Mouse (Mus musculus): ENCODE measurements at regions not wholly inside any gene's neighbourhood (a gene's known extent, or its start where the extent isn't known, plus 50 kb on each side); places are given as distances from the start of the nearest gene placed in this dataset.

DNA sequence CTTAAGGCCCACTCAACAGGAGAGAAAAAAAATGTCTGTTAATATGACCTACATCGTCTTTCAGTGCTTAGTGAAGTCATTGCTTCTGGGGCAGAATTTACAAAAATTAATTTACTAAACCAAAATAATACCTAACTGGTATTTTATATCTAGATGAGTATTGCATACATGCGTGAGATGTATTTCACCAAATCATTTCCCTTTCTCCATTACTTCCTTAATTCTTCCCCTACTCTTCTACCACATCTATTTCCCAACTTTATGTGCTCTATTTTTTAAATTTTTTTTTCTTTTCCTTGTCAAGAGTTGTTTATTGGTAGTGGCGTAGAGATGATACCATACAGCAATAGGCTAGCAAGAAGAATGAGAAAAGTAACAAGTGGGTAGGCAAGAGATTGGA lies 536.7 kb downstream of the Flrt2 start:
- no peak for DNase-seq

DNA sequence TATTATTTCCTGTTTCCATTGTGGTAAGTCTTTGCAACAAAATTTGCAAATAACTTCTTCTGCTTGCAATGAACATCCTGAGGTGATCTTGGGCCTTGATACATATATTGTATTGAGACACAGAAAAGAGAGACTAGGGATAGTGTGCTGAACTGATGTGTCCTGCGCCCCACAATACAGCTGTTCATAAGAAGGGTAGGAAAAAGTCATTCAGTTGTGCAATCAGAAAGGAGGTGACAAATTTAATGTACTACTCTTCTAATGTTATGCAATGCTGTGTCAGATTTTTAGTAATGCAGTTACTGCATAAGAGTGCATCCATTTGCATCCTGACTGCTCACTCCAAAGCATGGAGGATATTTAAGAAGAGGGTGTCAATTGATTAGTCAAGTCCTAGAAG lies 543.5 kb downstream of the Flrt2 start:
- DNase-seq = no peak

DNA sequence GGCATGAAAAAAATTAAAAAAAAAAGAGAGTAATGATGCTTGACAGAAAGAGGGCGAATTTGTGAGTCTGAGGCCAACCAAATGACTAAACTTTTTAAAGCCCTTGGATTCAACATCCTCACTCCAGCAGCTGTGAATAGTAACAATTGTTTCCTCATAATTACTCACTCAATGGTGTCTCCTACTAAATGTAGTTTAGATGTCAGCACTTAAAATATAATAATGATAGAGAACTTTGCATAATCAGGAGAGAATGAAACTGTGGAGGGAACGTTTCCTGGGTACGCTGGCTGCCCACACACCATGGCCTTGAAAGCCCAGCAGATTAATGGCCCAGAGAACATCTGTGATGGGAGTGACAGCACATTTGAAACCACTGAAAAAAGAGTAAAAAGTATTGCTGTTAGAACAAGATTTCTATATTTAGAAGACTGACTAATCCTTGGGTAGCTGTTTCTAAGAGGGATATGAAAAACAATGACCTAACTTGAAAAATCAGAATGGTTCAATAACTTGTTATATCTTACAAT lies 544.0 kb downstream of the Flrt2 start:
- no peak for DNase-seq

DNA sequence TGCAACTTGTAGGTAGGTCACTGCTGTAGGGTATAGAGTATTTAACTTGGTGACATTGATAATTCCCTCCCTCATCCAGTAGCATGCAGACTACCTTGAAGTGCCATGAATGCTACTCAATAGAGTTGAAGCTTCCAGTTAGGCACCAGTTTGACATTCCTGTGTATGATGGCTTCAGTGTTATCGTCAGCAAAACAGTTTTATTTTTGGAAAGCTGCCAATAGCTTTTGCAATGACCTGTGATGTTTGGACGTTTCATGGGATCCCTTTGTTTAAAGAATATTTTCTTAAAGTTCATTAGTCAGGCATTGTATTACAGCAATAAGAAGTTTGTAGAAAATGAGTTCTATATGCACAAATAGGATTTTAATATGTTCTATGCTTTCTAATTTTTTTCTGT lies 547.6 kb downstream of the Flrt2 start:
- DNase-seq = no peak

DNA sequence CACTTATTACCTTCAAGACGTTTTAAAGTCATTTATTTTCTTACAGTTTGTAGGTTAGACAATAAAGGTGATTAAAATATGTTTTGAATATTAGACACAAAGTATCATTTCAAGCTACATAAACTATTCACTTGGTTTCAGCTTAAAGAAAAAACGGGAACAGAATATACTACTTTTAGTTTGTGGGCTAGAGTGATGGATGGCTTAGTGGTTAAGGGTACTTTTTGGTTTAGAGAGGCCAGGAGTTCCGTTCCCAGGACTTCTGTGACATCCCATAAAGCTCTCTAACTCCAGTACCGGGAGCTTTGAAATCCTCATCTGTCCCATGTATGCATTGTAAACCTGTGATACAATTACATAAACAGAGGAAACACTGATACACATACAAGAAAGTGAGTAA lies 570.0 kb downstream of the Flrt2 start:
- DNase-seq = no peak

DNA sequence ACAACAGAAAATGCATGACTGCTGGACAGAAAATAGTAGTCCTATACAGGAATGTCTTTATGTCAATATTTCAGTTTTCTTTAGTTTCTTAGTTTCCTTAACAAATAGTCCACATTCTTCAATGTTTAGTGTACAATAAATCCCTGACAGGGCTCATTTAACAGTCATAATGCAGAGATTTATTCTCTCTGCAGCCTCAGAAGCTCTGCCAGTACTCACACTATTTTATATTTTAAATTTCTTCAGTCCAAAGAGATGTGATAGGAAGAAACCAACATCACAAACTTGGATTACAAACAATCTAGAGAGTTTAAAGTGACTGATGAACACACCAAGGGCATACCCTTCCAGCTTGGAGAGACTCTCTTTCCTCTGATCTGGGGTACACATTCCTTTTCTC lies 583.9 kb downstream of the Flrt2 start:
- DNase-seq = no peak

DNA sequence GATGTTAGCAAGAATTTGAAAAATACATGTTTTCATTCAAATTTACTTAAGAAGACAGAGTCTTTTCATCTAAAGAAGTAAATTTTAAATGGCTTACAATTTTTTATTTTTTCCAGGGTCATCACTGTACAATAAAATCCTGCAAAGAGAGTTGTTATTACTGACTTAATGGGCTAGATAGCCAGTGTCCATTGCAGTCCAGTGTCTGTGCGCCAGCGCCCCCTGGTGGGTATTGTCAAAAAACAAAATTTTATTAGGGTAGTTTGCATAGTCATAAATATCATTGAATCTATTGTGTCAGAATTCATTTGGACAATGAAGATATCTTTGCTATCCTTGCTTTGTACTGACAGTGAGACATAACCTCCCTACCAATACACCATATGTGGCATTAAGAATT lies 619.1 kb downstream of the Flrt2 start:
- peak in 1 of 2 experiments; percentile 21 for DNase-seq

DNA sequence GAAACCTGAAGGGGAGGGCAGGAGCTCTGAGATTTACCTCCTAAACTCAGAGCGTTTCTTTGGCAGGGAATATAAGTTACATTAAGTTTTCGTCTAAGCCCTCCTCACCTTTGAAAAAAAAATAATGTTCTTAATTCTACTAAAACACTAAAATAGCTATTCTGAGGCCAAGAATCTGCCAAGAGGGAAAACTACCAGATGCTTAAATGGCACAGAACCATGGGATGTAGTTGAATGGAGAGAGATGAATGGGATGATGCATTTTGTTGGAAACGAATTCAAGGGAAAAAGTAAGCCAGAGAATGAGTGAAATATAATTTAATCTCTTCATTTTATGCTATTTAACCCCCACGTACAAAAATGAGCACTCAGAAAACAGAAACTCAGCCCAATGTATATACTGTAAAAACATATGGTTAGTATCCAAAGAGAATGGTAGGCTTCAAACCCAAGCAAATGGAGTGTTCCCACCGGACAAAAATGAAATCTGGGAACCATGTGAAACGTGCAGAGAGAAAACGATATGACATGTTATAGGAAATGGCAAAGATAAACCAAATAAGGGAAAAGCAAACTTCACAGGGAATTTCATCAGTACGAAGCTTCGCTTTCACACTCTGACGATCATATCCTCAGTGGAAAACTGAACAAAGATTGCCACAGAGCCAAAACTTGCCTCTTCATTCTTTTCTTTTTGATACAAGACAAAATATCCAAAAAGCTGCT lies 631.2 kb downstream of the Flrt2 start:
- DNase-seq = no peak

DNA sequence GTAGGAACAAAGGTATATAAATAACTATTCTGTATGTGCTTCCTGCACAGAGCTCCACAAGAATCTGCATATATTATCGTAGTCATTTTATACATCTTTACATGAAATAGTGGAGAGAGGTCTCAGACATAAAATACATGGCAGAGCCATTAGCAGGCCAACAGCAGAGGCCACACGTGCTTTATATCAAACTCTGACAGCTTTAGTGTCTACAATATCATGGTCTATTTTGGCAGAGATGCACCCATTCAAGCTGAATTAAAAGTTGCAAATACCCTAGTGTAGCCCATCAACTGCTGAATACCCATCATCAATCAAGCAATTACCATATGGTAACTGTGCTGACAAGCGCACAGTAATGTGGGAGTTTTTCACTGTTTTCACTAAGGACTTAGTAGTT lies 659.1 kb downstream of the Flrt2 start:
- DNase-seq = no peak

DNA sequence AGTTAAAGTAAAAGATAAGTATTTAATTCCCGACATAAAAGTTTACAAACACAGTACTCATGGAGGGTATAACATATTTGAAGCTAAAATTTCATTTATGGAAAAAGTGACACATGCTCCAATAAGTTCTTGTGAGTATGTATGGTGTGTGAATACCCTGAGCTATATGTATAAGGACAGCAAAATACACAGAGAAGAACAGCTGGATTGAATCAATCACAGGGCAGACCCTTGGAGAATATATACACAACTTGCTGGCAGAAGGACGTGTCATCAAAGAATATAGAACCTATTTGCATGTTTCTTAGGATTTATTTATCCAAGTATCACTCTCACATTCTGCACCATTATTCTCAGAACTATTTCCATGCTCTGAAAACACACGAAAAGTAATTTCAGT lies 686.9 kb downstream of the Flrt2 start:
- DNase-seq = no peak

DNA sequence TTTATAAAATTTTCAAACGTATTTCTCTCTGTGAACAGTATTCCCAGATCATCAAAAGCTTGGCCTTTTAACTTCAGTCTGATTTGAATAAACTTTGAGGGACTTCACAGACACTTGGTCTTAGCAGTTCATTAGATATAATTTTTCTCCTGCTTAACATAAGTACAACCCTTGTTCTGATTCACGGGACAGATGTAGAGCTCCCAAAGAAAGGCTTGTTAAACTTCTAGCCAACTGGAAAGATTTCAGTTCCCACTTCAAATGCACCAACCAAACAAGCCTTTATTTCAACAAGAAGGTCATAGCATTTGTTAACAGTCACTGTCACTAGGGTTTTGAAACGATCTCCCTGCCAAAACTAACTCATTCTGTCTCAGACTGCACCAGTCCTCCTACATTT lies 727.1 kb downstream of the Flrt2 start:
- no peak for DNase-seq

DNA sequence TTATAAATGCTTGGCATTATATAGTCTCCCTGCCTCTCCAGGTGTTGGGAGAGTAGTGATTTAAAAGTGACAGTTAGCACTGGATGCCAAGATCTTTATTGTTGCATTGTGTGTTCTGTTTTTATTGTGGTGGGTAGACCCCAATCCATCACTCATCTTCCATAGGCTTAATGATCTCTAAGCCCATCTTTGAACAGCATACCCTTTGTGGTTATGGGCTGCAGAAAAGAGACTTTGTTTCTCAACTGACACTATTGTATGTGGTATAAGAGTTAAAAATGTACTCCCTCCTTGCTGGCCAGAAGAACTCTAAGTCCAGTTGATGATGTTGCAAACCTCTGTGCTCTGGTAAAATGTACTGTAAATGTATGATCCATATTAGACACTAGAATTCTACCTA lies 727.5 kb downstream of the Flrt2 start:
- DNase-seq = no peak

DNA sequence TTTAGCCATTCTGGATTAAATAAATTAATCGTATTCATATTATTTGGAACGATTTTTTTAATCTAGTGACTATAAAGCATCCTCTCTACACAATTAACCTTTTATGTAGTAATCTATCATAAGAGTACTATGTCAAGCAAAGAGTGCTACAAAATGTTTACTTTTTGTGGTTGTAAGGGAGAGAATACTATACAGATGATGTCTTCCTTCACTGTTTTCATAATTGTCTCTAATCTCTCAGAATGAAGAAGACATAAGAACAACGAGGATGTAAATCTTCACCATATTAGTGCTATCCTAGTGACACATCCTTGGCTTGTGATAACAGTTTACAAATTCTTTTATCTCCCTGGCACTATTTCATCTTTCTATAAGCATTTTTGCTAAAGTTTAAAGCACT lies 735.6 kb downstream of the Flrt2 start:
- no peak for DNase-seq

DNA sequence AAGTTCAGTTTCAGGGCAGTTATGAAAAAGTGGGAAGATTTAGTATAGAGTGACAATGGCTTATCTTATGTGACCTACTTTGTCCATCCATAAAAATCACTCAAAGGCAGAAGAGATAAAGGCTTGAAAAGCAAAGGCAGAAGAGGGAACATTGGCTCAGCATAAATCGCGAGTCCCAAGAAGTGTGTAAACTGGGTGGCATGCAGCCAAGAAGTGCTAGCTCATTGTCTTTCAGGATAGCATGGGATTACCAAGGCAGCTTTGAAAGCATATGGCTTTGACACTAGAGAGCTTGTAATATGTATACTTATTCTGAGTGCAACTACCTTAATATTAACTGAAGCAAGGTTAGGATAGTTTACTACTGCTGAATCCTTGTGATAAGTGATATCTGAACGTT lies 750.5 kb downstream of the Flrt2 start:
- no peak for DNase-seq

DNA sequence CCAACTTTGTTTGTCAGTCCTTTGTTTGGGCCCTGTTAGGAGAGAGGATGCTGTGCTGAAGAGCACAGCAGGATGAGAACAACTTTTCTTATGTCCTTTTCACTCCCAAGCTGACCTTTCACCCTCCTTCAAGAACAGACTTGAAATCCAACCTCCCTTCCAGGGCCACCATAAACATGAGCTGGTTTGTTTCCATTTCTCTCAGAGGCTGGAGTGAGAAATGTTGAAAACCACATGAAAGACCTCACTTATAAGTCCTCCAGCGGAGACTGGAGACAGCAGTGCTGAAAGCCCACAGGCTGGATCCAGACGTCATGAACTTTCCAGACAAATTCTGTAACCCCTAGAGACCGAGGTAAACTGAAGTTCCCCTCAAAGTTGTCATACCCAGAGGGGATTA lies 761.3 kb downstream of the Flrt2 start:
- DNase-seq = peak; percentile 4 to 23

DNA sequence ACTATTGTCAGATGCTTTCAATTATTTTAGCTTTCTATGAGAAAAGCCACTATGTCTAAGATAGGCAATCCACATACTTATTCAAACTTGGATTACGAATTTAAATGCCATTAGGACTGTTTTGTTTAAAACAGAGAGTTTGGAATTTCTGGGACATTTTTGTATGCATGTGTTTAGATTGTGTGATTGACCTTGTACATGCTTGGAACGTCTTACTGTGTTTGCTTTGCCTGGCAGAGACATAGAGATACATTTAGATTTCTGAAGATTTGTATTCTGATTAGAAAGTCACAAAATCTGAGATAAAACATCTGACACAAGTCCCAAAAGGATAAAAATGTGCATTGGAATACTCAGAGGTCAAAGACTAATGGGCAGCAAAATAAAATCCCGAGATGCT lies 784.3 kb downstream of the Flrt2 start:
- DNase-seq = no peak

DNA sequence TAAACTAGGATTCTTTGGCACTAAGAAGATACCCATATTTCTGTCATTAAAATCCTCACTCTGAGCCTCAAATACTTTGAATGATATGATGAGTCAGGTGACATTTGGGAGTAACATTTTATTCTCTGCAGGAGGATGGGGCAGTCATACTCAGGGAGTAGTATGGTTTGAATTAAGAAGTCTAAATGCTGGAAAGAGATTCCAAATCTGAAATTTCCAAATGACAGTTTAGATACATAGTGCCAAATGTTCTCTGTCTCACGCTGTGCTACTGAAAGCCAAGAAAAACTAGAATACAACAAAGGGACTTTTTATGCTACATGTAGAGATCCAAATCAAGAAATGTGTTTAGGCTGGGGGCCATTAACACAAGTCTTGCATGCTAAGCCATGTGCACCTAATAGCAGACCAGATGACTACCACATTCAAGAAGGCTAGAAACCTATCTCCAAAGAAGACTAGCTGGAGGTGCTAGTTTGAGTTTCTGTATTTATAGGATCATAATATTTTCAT lies 796.5 kb downstream of the Flrt2 start:
- DNase-seq = no peak

DNA sequence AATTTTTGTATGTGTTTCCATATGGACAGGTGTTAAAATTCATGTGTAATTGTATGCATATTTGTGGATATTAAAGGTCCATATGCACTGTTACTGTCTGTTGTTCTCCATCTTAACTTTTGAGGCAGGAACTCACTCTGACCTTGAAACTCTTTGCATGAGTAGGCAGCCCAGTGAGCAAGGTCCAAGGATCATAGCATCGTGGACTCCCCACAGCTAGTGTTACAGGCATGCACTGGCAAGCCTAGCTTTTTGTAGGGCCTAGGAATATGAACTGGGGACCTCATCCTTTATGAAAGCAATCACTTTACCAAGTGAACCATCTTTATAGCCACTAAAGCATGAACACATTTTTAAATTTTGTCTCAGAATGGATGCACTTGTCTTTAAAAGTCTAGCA lies 817.6 kb downstream of the Flrt2 start:
- DNase-seq = no peak

DNA sequence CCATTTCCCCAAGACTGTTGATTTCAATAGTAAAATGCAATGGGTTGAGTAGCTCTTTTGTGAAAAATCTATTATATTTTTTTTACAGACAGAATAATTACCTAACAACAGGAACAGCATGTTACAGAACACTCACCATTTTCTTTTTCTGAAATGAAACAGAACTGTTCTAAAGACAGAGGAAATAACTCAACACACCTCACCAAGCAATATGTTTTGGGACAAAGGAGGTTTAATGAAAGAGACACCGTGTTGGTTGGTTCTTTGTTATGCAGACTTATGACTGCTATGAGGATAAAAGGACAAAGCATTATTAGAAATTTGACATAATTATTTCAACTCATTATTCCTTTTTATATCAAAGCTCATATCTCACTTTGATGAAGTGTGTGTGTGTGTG lies 866.8 kb downstream of the Flrt2 start:
- no peak for DNase-seq

DNA sequence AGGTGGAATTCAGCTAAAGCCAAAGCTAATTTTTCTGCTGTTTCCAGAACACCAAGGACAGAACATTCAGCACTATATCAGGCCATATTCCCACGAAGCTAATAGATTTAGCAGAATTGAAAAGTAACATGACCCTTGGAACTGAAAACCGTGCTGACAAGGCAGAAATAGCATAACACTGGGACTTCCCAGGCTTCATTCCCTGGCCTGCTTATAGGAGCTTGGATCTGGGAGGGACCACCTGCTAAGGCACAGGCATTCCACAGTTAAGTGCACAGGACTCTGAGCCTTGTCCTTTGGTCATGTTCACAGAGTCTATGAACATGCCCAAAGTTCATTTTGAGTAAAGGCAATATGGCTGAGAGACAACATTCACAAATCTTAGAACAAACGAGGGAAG lies 902.8 kb downstream of the Flrt2 start:
- no peak for DNase-seq

DNA sequence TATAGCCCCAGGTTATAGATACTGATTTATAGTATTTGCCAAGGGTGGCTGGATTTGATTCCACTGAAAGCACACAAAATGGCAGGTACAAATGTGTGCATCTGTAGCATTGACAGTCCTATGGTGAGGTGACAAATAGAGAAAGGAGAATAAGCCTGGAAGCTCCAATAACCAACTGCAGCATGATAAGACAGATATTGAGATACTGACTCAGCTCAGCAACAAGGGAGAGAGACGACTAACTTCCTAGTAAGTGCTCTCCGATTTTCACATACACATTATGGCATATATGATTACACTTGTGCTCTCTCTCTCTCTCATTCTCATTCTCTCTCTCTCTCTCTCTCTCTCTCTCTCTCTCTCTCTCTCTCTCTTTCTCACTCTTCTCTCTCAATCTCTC lies 923.1 kb downstream of the Flrt2 start:
- DNase-seq = no peak

DNA sequence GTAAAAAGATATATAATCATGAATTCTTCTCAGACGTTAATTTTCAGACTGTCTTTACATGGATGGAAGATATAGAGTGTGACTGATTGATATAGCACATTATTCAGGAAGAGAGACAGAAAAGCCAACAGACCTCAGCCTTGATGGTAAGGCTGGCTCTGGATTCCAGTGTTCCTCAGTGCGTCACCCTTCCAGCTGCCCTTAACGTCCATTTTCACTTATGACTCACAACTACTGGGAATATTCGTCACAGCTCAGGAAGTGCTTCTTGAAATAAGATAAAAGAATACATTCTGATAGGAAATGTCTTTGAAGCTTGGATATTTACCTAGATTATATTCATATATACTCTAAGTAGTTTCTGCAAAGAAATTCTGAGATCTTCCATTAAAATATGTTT lies 923.8 kb downstream of the Flrt2 start:
- no peak for DNase-seq

DNA sequence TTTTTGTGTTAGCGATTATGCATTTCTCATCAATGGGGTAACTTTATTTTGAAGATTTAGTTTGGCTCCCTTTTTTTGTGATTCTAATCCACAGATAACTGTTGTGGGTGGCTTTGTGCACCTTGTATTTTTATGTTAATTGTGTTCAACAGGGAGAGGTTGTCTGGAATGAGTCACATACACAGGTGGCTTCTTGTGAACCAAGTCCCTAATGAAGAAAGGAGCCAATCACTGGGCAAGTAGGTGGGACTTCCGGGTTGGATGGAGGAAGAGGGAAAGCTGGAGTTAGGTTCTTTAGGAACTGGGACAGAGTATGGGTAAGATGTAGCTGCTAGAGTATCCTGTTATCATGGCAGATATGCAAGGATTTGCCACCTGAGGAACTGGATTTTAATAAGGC lies 925.2 kb downstream of the Flrt2 start:
- DNase-seq = no peak
